Mouse (Mus musculus): ENCODE data around the gene Trp53rkb. TPM values are rescaled to one million over a fixed set of nuclear protein-coding genes. Genes with fewer than 3 reads are reported as not detected.

The Trp53rkb gene
- polyA plus RNA-seq, 1 experiment, result 3.7 TPM

GRCm38 (mm10) chr2:166806173-166806705, 13.9 kb downstream of the Trp53rkb start:
- peak overlapping the region; percentile 95 for H3K27ac ChIP-seq (ENCODE audit: insufficient read depth, low read depth, low read length)
- H3K27me3 ChIP-seq (replicated peaks; ENCODE audit: control insufficient read depth, insufficient read depth, low read length), result no peaks in the 10 kb centered on the region
- no peaks in the 10 kb centered on the region for H3K36me3 ChIP-seq (ENCODE audit: control insufficient read depth, insufficient read depth, low read length)
- peak overlapping the region; percentile 100 for H3K4me3 ChIP-seq (ENCODE audit: insufficient read depth, low read depth, low read length)
- H3K4me1 ChIP-seq (ENCODE audit: control insufficient read depth, insufficient read depth, low read length), result peaks cover 10% of the 10 kb centered on the region
- DNase-seq, result no peak
- WGBS, result 11% methylated on average over 14 of the region's 14 CpGs
- no peak for TF ChIP-seq POLR2A (IDR thresholded peaks at IDR 0.05; ENCODE audit: low read depth, low read length)
- no peak for TF ChIP-seq CTCF (conservative IDR thresholded peaks at IDR 0.05; ENCODE audit: insufficient read depth, insufficient read length, low read depth, low read length)

- DNase-seq, result no peak
- peak overlapping the region; percentile 30; the same call in 1 of the 2 replicates for H3K4me3 ChIP-seq (ENCODE audit: insufficient read depth, low read depth, low read length)
- no peaks in the 10 kb centered on the region for H3K27me3 ChIP-seq (replicated peaks; ENCODE audit: control insufficient read depth, insufficient read depth, low read length)
- no peaks in the 10 kb centered on the region for H3K36me3 ChIP-seq (ENCODE audit: control insufficient read depth, insufficient read depth, low read length)
- WGBS, result 56% methylated on average over 6 of the region's 6 CpGs
- peak overlapping the region; percentile 46; the same call in 1 of the 2 replicates for H3K27ac ChIP-seq (ENCODE audit: insufficient read depth, low read depth, low read length)
- TF ChIP-seq POLR2A (IDR thresholded peaks at IDR 0.05; ENCODE audit: low read depth, low read length) (no peak), CTCF (conservative IDR thresholded peaks at IDR 0.05; ENCODE audit: insufficient read depth, insufficient read length, low read depth, low read length) (no peak)
- H3K4me1 ChIP-seq (ENCODE audit: control insufficient read depth, insufficient read depth, low read length), result peaks cover 10% of the 10 kb centered on the region
Measured at GRCm38 (mm10) chr2:166806813-166807212, 14.5 kb downstream of the Trp53rkb start.

GRCm38 (mm10) chr2:166809499-166809898, 17.2 kb downstream of the Trp53rkb start:
- no peaks in the 10 kb centered on the region for H3K36me3 ChIP-seq (ENCODE audit: control insufficient read depth, insufficient read depth, low read length)
- no peak overlapping the region for H3K4me3 ChIP-seq (ENCODE audit: insufficient read depth, low read depth, low read length)
- H3K27me3 ChIP-seq (replicated peaks; ENCODE audit: control insufficient read depth, insufficient read depth, low read length), result no peaks in the 10 kb centered on the region
- DNase-seq, result no peak
- TF ChIP-seq POLR2A (IDR thresholded peaks at IDR 0.05; ENCODE audit: low read depth, low read length) (no peak), CTCF (conservative IDR thresholded peaks at IDR 0.05; ENCODE audit: insufficient read depth, insufficient read length, low read depth, low read length) (no peak)
- H3K27ac ChIP-seq (ENCODE audit: insufficient read depth, low read depth, low read length), result no peak overlapping the region
- peaks cover 10% of the 10 kb centered on the region for H3K4me1 ChIP-seq (ENCODE audit: control insufficient read depth, insufficient read depth, low read length)
- 91% methylated on average over 5 of the region's 5 CpGs for WGBS

- TF ChIP-seq POLR2A (IDR thresholded peaks at IDR 0.05; ENCODE audit: low read depth, low read length) (no peak), CTCF (conservative IDR thresholded peaks at IDR 0.05; ENCODE audit: insufficient read depth, insufficient read length, low read depth, low read length) (no peak)
- no peak overlapping the region for H3K27ac ChIP-seq (ENCODE audit: insufficient read depth, low read depth, low read length)
- H3K4me3 ChIP-seq (ENCODE audit: insufficient read depth, low read depth, low read length), result no peak overlapping the region
- DNase-seq, result no peak
- no peaks in the 10 kb centered on the region for H3K27me3 ChIP-seq (replicated peaks; ENCODE audit: control insufficient read depth, insufficient read depth, low read length)
- no peaks in the 10 kb centered on the region for H3K36me3 ChIP-seq (ENCODE audit: control insufficient read depth, insufficient read depth, low read length)
- 77% methylated on average over 10 of the region's 10 CpGs for WGBS
- peaks cover 10% of the 10 kb centered on the region for H3K4me1 ChIP-seq (ENCODE audit: control insufficient read depth, insufficient read depth, low read length)
Measured at GRCm38 (mm10) chr2:166810821-166811220, 18.5 kb downstream of the Trp53rkb start.

- TF ChIP-seq POLR2A (IDR thresholded peaks at IDR 0.05; ENCODE audit: low read depth, low read length) (no peak), CTCF (conservative IDR thresholded peaks at IDR 0.05; ENCODE audit: insufficient read depth, insufficient read length, low read depth, low read length) (no peak)
- no peak for DNase-seq
- H3K27me3 ChIP-seq (replicated peaks; ENCODE audit: control insufficient read depth, insufficient read depth, low read length), result no peaks in the 10 kb centered on the region
- H3K36me3 ChIP-seq (ENCODE audit: control insufficient read depth, insufficient read depth, low read length), result no peaks in the 10 kb centered on the region
- peaks cover 7% of the 10 kb centered on the region for H3K4me1 ChIP-seq (ENCODE audit: control insufficient read depth, insufficient read depth, low read length)
- no peak overlapping the region for H3K27ac ChIP-seq (ENCODE audit: insufficient read depth, low read depth, low read length)
- 92% methylated on average over 9 of the region's 9 CpGs for WGBS
- H3K4me3 ChIP-seq (ENCODE audit: insufficient read depth, low read depth, low read length), result no peak overlapping the region
Measured at GRCm38 (mm10) chr2:166818463-166819143, 26.3 kb downstream of the Trp53rkb start.

GRCm38 (mm10) chr2:166819849-166820248, 27.5 kb downstream of the Trp53rkb start:
- 85% methylated on average over 8 of the region's 8 CpGs for WGBS
- TF ChIP-seq CTCF (conservative IDR thresholded peaks at IDR 0.05; ENCODE audit: insufficient read depth, insufficient read length, low read depth, low read length) (no peak), POLR2A (IDR thresholded peaks at IDR 0.05; ENCODE audit: low read depth, low read length) (no peak)
- Histone ChIP-seq H3K4me3 (ENCODE audit: insufficient read depth, low read depth, low read length) (no peak overlapping the region), H3K27ac (ENCODE audit: insufficient read depth, low read depth, low read length) (no peak overlapping the region), H3K27me3 (replicated peaks; ENCODE audit: control insufficient read depth, insufficient read depth, low read length) (no peaks in the 10 kb centered on the region), H3K36me3 (ENCODE audit: control insufficient read depth, insufficient read depth, low read length) (no peaks in the 10 kb centered on the region), H3K4me1 (ENCODE audit: control insufficient read depth, insufficient read depth, low read length) (peaks cover 7% of the 10 kb centered on the region)
- DNase-seq, result no peak

GRCm38 (mm10) chr2:166820844-166821243, 28.5 kb downstream of the Trp53rkb start:
- Histone ChIP-seq H3K4me1 (ENCODE audit: control insufficient read depth, insufficient read depth, low read length) (peaks cover 7% of the 10 kb centered on the region), H3K36me3 (ENCODE audit: control insufficient read depth, insufficient read depth, low read length) (no peaks in the 10 kb centered on the region), H3K27me3 (replicated peaks; ENCODE audit: control insufficient read depth, insufficient read depth, low read length) (no peaks in the 10 kb centered on the region), H3K4me3 (ENCODE audit: insufficient read depth, low read depth, low read length) (no peak overlapping the region), H3K27ac (ENCODE audit: insufficient read depth, low read depth, low read length) (no peak overlapping the region)
- no peak for DNase-seq
- TF ChIP-seq CTCF (conservative IDR thresholded peaks at IDR 0.05; ENCODE audit: insufficient read depth, insufficient read length, low read depth, low read length) (no peak), POLR2A (IDR thresholded peaks at IDR 0.05; ENCODE audit: low read depth, low read length) (no peak)
- 43% methylated on average over 2 of the region's 2 CpGs for WGBS
